Mouse (Mus musculus) frontal cortex, postnatal 36 days (tissue): ENCODE measurements around the gene Ndc80.
"Not testable (repeated sequence)": the region's sequence is repeated elsewhere in the genome, so short reads cannot be mapped to it uniquely, and the experiment has no call there.

Experiments used
- DNase-seq, 2 experiments: peaks; one replicate each; pipeline ENCODE4 v3.0.0; 2022; ENCODE audit warnings: low spot score in 2 of 2

Ndc80 gene

DNA sequence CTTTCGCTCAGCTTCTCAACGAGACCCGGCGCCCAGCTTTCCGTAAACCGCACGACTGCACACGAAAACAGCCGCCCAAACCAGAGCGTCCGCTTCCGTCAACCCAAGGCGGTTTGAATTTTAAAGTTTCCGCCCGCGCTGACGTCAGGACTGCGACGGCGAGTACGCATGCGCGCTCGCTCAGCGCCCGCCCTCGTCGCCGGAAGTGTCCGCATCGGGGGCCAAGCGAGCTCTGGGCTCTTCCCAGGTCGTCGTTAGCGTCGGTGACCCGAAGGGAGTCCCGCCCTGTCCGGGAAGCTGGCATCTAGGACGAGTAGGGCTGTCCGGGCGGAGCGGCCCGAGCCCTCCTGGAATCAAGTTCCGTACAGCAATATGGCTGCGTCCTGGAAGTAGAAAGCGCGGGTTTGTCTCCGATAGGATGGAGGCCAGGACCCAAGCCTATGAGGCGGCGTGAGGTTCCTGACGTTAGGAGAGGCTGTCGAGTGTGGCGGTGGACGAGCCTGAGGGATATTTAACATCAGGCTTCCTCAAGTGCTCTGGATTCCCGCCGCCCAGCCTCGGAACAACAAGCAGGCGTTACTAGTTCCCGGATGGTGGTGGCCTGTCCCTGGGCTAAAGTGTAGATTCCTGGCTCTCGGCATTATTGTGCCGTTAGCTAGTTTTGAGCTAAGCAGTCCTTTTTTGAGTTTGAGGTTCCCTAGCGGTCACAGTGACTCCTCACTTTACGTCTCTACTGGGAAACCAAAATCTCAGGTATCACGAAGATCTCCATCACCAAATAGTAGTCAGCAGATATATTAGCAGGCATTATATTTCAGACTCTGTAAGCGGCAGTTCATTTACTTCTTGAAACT, at the start of gene Ndc80:
Gene Ndc80 (minus strand): TSS at position 147 of the 854 bp plus-strand sequence.
- DNase-seq = peak; percentile 87 to 92

DNA sequence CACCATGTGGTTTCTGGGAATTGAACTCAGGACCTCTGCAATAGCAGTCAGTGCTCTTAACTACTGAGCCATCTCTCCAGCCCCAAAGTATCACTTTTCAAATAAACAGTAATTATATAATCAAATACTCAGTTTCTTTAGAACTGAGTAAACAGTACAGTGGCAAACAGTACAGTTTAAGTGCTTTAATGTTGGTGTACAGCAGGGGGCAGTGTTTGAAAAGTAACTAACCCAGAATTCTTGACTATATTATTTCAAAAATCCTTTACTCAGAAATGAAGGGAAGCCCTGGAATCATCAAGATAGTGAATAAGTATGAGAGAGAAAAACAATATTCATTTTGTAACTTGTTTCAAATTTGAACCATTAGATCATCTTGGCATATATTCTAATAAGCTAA, 35.0 kb upstream of the Ndc80 start:
- peak in 1 of 2 experiments; percentile 59 for DNase-seq

DNA sequence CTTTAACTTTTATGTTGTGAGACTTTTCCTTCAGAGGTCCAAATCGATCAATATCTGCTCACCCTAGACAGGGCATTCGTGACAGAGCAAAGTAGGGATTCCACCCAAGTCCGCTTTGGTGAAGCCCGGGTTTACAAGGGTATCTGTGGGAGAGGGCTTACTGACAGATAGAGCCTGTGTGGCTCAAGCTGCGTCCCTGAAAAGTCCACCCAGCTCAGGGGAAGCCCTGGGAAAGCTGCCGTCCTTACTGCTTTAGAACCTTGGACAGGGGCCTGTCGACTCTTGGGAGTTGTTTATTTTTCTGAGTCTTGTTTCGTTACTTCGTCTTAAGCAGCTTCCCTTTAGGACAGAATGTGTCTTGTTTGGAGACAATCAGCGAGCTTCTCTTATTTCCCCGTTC, 26.2 kb upstream of the Ndc80 start:
- no peak for DNase-seq

DNA sequence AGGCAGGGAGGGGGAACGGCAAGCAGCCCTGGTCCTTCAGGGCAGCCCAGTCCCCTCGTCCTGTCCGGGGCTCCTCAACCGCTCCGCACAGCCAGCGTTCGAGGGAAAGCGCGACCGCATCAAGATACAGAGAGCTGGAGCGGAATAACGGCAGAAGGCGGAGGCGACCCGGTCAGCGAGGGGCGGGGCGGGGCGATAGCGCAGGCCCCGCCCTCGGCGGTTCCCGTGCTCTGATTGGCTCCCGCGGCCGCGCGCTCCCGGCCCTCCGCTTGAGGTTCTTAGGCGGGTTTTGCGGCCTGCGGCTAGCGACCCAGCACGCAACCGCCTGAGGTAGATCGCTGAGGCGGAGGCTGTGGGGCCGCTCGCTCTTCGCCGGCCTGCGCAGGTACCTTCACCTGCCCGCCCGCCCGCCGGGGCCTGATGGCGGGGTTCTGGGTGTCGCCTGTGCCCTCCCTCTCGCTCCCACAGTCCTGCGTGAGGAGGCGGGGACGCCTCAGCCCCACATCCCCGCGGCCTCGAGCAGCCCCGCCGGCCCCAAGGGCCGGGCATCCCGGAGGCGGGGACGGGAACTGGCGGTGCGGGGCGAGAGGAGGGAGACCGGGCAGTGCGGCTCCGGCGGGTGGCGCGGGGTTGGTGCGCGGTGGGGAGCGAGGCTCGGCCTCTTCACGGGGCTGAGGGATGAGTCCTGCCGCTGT, 25.2 kb upstream of the Ndc80 start, which contains the start of gene Spdya:
Gene Spdya (plus strand): TSS at position 305 of the 695 bp plus-strand sequence.
- peak; percentile 82 to 83 for DNase-seq

DNA sequence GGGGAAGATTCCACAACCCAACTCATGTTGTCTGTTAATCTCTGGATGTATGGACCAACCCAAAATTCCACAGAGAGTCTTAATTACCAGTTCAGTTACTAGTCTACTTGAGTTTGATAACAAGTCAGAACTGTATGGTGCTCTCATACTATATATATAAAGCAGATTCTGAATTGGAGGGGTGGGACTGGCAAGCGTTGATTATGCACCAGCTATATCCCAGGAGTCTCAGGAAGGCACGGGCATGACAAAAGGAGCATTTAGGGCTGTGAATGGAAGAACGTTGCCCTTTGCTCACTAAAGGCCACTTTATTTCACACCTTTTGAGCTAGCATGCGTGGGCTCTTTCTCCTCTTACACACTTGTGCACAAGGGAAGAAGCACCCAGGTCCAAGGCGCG, 24.7 kb upstream of the Ndc80 start:
- no peak for DNase-seq

DNA sequence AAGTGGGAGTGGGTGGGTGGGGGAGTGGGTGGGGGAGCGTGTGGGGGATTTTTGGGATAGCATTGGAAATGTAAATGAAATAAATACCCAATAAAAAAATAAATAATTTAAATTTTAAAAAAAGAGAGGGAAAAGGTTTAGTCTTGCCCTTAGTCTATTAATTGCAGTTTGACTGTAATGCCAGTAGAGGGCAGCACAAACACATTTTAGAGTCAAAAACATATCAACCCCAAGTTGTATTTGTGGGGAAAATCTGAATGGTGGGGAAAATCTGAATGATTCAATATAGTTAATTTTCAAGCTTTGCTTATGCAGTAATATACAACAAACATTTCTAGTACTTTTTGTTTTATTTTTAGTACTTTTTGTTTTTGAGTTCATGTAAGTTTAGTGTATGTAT, 21.9 kb upstream of the Ndc80 start:
- DNase-seq = no peak

DNA sequence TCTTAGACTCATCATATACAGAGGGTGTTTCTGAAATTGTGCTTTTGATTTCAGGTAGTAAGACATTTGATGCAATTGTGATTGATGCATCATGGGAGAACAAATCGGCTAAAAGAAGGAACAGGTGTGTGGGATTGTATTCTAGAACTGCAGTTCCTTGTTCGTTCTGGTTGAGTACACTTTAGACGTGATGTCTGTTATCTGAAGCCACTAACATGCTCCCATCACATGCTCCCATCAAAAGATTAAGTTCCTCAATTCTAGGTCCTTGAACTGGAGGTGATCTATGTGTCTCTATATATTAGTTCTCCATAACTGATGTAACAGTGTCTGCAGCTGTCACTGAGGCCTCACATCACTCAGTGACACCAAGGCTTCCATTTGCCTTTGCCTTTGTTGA, 10.5 kb upstream of the Ndc80 start:
- DNase-seq = no peak

DNA sequence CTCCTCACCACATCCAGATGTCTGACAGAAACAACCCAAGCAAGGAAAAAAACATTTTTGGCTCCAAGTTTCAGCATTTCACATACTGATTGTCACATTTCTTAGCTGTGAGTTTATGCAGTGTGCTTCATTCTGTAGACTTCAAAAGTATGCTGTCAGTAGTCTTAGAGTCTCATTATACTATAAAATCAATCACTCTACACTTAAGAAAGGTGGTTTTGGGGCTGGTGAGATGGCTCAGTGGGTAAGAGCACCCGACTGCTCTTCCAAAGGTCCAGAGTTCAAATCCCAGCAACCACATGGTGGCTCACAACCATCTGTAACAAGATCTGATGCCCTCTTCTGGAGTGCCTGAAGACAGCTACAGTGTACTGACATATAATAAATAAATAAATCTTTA, 8.9 kb upstream of the Ndc80 start:
- not testable (repeated sequence) for DNase-seq

DNA sequence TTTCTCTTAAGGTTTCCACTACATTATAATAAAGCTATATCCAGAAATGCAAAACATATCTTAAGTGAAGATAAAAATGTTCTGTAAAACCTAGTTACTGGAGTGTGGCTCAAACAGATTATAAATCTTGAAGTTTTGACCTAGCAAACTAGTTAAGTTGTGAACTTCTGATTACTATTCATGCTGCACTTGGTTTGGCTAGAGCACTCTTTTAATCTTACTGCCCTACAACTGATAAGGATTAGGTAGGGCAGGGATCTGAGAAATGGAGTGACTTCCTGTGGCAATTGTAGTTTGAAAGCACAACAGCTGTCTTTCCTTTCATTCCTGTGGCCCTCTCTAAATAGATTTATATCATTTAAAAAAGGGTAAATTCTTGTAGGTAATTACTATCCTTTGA, 1.4 kb upstream of the Ndc80 start:
- no peak for DNase-seq

DNA sequence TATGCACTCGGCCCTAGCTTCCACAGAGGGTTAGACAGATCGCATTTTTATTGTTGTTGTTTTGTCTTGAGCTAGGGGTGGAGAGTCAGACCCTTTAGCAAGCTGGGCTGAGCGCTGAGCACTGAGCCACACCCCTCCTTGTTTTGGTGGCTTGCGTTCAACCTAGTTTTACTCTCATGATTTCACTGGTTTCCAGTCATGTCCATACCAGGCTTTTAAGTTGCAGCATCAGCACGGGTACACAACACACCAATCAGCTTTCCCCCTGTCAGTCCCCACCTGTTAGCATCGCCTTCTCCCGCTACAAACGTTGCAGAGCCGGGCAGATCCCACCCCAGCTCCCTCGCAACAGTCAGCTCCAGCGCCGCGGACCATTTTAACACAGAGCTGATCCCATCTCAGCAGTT, 352 bp downstream of the Ndc80 start:
- no peak for DNase-seq

DNA sequence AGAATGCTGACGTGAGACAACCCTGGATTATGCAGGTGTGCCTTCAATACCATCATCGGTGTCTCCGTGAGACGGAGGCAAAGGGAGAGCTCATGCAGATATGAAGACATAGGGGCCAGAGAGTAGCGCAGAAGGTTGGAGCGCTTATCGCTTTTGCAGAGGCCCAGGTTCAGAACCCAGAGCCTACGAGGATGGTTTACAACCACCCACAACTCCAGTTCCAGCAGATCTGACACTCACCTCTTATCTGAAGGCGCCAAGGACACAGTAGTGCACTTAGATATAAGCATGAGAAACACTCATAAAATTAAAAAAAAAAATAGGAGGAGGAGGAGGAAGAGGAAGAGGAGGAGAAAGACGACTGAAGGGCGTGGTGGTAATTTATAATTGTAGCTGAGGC, 16.4 kb downstream of the Ndc80 start:
- DNase-seq = no peak

DNA sequence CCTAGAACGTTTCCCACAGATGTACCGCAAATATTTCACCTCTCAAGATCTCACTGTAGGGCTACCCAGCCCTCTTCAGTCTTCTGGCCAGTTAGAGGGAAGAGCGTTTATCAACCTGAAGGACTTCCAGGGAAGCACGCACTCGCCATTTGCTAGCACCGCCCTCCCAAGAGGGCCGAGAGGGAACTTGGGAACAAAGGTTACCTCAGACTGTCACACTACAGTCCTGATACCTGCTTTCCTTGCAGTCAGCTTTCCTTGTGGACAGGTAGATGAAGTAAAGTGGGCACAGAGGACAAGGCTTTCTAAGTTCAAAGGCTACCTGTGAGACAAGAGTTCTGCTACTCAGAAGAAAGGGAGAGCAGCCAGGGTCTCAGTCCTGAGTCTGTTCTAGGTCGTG, 19.8 kb downstream of the Ndc80 start:
- no peak for DNase-seq

DNA sequence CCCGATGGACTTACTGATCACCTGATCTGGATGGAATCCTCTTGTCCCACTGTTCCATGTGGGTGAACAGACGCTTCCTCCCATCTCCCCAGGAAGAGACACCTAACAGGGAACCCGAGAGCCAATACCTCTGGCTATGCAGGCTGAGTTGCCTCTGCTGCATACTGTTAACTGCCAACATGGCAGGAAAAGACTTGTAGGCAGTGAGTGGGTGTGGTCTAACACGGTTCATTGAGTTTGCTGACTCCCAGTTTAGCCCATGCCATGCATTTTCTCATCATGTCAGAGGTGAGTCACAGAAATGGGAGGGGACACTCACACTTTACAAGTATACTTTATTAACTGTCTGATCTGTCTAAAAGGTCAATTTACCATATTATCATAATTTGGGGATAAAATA, 30.9 kb downstream of the Ndc80 start:
- DNase-seq = no peak

DNA sequence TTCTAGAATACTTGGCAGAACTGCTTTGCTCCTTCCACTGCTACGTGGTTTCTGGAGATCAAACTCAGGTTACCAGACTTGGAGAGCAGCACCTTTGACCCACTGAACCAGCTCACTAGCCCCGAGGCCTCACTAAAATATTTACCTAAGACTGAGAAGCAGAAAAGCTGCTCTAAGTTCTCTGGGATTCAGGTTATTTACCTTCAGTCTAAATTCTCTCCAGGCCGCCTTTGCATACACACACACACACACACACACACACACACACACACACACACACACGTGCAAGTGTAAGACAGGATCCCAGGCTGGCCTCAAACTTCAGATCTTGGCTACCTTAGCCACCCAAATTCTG, 35.3 kb downstream of the Ndc80 start:
- no peak for DNase-seq

DNA sequence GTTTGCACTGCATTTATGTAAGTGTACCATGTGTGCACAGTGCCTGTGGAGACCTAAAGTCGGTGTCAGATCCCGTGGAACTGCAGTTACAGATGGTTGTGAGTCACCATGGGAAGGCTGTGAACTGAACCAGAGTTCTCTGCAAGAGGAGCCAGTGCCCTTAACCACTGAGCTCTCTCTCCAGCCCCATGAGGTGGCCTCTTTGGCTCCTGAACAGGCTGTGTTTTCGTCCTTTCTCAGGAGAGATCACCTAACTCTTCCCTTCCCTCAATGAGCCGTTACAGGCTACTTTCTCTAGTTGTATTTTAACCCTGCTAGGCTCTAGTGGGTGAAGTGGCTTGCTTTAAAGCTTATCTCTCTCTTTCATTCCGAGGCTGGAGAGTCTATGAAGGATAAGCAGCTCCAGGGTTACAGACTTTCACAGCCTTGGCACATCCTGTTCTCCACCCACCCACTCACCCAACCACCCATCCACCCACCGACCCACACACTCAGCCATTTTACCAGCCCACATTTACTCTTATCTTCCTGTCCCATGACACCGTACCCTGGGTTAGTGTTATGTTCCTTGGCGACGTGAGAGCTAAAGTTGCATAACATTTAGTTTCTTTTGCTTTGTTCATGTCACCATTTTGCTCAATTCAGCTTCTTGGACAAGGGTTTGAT, 35.9 kb downstream of the Ndc80 start:
- no peak for DNase-seq

DNA sequence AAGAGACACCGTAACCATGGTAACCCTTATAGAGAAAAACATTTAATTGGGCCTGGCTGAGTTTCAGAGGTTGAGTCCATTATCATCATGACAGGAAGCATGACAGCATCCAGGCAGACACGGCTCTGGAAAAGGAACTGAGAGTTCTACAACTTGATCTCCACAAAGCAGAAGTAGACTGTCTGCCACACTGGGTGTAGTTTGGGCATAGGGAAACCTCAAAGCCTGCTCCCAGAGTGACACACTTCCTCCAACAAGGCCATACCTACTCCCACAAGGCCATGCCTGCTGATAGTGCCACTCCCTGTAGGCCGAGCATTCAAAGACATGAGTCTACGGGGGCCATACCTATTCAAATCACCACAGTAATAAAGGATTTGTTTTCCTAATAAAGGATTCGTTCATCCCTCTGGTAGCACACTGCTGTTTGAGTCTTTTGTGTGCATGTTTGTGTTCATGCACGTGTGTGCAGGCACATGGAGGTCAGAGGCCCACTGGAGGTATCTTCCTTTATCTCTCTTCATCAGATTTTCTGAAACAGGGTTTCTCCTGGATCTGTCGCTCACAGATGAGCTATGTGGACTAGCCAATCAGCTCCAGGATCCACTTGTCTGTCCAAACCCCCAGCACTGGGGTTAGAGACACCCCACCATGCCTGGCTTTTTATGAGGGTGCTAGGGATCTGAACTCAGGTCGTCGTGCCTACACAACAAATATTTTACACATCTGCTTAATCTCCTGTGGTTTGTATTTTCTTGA, 36.8 kb downstream of the Ndc80 start:
- DNase-seq = no peak

DNA sequence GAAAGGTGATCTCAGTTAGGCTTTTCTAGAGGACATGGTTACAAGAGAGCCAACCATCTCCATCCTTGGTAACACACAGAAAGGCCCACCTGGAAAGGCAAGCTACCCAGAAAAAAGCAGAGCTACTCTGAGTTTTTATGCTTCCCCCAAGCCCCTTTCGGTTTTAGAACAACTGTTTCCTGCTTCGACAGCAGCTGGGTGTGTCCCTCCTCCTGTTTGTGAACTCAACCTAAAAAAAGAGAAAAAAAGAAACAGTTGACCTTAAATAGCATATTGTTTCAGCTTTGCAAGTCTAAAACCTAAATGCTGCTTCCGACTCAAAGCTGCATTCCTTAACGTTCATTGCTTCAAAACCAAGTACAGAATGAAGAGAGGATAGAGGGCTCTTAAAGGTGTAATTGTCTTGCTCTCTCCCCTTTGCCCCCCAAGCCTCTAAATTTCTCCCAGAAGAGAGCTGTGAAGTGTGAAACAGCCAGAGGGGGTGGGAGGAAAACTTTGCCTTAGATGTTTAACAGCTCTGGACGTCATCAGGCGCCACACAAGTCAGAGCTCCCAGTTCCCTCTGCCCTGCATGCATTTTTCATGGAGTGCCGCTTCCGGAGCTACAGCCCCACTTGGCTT, 40.3 kb downstream of the Ndc80 start:
- no peak for DNase-seq

DNA sequence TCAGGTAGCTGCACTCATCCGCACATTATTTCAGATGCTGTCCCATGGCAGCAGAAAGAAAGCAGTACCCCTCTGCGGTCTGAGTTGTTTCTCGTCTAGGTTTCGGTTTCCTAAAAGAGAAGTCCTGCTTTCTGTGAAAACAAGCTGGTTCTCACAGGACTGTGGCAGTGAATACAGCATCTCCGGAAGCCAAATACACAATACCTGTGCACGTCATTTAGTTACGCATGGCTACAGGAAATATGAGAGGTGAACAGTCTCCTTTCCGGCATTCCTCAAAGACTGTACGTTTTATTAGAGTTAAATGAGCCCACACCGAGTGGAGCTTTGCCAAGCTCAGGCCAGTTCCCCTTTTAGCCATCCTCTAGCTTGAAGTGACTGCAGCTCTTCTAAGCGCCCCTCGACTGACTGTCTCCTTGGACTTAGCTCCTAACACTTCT, 40.8 kb downstream of the Ndc80 start:
- peak in 1 of 2 experiments; percentile 5 for DNase-seq

DNA sequence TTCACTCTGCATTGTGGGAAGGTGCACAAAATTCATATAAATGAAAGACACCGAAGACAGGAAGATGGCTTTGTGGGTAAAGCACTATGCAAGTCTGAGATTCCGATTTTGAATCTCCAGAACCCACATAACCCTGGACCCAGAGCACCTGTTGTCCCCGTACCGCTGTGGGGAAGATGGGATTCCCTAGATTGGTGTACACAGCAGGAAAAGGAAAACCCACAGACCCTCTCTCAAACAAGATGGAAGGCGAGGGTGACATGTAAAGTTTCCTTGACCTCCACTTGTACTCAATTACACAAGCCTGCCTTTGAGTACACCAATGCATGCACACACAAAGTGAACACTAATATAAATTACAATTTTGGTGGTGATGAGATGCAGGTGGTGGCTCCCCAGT, 41.9 kb downstream of the Ndc80 start:
- no peak for DNase-seq

DNA sequence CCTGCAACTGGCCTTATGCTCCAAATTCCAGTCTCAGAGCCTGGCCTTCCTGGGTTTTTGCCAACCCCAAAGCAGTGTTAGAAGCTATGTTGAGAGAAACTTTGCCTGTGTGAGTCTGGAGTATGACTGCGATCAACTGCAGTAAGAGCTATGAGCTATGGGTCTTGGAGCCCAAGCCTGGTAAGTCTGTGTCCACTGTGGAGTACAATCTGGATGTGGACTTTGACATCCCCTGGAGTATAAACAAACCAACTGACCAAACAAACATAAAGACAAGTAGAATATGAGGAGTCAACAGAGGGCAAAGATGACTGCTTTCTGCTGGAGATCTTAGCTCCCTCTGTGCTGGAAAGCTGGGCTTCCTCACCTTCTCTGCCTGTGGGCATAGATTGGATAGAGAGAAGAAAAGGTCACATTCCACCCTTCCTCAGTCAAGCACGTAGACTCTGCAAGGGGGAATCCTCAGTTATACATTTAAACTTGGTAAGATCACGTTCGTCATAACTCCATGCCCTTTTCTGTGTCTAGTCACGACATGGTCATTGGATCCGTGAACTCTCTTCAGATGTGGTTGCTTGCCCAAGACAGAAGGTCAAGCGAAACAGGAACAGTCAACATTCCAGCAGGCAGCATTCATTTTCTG, 43.1 kb downstream of the Ndc80 start:
- DNase-seq = no peak

DNA sequence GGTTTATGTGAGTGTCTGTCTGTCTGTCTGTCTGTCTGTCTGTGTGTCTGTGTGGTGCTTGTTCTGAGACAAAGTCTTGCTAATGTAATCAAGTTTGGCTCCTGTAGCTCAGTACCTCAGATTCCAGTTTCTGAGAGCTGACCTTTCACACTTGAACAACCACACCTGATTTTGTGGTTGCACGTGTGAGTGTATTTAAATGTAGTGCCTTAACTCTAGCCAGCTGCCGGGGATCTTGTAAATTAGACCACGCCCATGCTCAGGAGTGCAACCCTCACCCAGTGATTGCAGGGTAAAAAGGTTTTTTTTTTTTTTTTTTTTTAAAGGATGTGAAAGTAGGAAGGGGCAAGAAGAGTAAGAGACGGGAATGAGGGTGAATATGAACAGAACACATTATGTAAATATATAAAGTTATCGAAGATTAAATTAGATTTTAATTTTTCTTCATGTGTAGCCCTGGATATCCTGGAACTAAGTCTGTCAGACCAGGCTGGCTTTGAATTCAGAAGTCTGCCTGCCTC, 47.2 kb downstream of the Ndc80 start:
- no peak for DNase-seq
